Mouse (Mus musculus): ENCODE data around the gene Zfp512.

DNA sequence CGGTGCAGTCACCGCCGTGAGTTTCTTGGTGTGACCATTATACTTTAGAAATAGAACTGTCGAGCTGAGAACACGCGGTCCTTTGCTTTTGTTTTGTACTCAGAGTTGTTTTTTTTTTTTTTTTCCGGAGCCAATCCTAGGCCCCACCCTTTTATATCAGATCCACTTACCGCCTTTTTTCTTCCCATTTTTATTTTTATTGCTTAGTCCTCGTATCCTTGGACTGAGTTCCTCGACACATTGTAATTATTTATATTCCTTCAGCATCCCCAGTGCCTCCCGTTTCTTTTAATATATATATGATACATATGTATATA, 289 bp downstream of the Zfp512 start:
- TF ChIP-seq CTCF (IDR thresholded peaks at IDR 0.05; ENCODE audit: control insufficient read depth, insufficient read depth, insufficient read length) (no peak), FOSL1 (IDR thresholded peaks at IDR 0.05; ENCODE audit: insufficient read depth, low read length, poor library complexity, severe bottlenecking) (no peak), USF1 (IDR thresholded peaks at IDR 0.05; ENCODE audit: low read depth) (no peak), MAX (IDR thresholded peaks at IDR 0.05) (no peak)

Measured in C2C12 (cell line).